9 mouse cellular contexts compared by ENCODE assay signal in genomic region chr4:62998908-62999307, GRCm38 (mm10). TPM values are rescaled to one million over a fixed set of nuclear protein-coding genes. Genes with fewer than 3 reads are reported as not detected.
A peak's percentile ranks its signal among the peaks of the same experiment; 100 is the strongest.
DNase-seq lines count a peak whose midpoint lies in the region; ATAC-seq lines count a peak whose summit lies in the region.
"Had no signal": no experiment of that assay in that cellular context is flagged by ENCODE, and none has a peak within 500 bp of the region (broad histone marks: within the 10 kb centered on the region; RNA-seq: fewer than 3 reads in every experiment).

No protein-coding gene starts in this region.

- H3K36me3 ChIP-seq in kidney, embryonic 16.5 days (ENCODE audit: insufficient read depth, low read length), result peaks cover 11% of the 10 kb centered on the region; the same call in 1 of the 2 replicates
- no peaks in the 10 kb centered on the region for H3K36me3 ChIP-seq in neural tube, embryonic 15.5 days

- no peak overlapping the region for H3K4me3 ChIP-seq in kidney, embryonic 16.5 days (ENCODE audit: low read length)
- H3K4me3 ChIP-seq in neural tube, embryonic 15.5 days (replicated peaks), result no peak overlapping the region

- no peak overlapping the region for H3K4me2 ChIP-seq in kidney, embryonic 16.5 days (replicated peaks; ENCODE audit: low read depth, low read length)
- H3K4me2 ChIP-seq in neural tube, embryonic 15.5 days, result no peak overlapping the region

- H3K27ac ChIP-seq in kidney, embryonic 16.5 days (ENCODE audit: low read length), result peak overlapping the region; percentile 84
- H3K27ac ChIP-seq in neural tube, embryonic 15.5 days (replicated peaks), result peak overlapping the region; percentile 4

- intact Hi-C loops in gastrocnemius, postnatal 36 days (cut with DNase I), result no loop called here
- intact Hi-C loops in gastrocnemius, postnatal 14 days (cut with DNase I; ENCODE audit: low total_unique reads), result no loop called here

- H3K9ac ChIP-seq in kidney, embryonic 16.5 days (replicated peaks; ENCODE audit: low read length), result 0 out of 2 replicates have a peak overlapping the region, but pooled peaks have one; percentile 18
- no peak overlapping the region for H3K9ac ChIP-seq in neural tube, embryonic 15.5 days (replicated peaks)

- 35% methylated on average over 6 of the region's 6 CpGs for WGBS in kidney, embryonic 16.5 days
- 36% methylated on average over 6 of the region's 6 CpGs for WGBS in neural tube, embryonic 15.5 days

- H3K9me3 ChIP-seq in kidney, embryonic 16.5 days (ENCODE audit: low read length), result peaks cover 6% of the 10 kb centered on the region; the same call in 1 of the 2 replicates
- no peaks in the 10 kb centered on the region for H3K9me3 ChIP-seq in neural tube, embryonic 15.5 days (replicated peaks)

- peak; percentile 17; the same call in 1 of the 2 replicates for ATAC-seq in kidney, embryonic 16.5 days (ENCODE audit: low FRiP score, low TSS enrichment)
- no peak for ATAC-seq in neural tube, embryonic 15.5 days (ENCODE audit: low FRiP score)

- peak; percentile 11 for DNase-seq in gastrocnemius, adult 18-20 months (ENCODE audit: low spot score)
- no peak for DNase-seq in gastrocnemius, postnatal 36 days
- peak; percentile 11 for DNase-seq in 3T3-L1 (ENCODE audit: low read depth, low spot score)
- peak; percentile 44 for DNase-seq in gastrocnemius, postnatal 14 days
- no peak for DNase-seq in Muller cell, postnatal 12 days (ENCODE audit: inconsistent ontology term)
- DNase-seq in frontal cortex, postnatal 10 days (ENCODE audit: low spot score in 2 of 2), result no peak

- H3K27me3 ChIP-seq in kidney, embryonic 16.5 days (ENCODE audit: insufficient read depth, low read length), result no peaks in the 10 kb centered on the region
- H3K27me3 ChIP-seq in neural tube, embryonic 15.5 days (replicated peaks), result no peaks in the 10 kb centered on the region

- peaks cover 52% of the 10 kb centered on the region for H3K4me1 ChIP-seq in kidney, embryonic 16.5 days (ENCODE audit: insufficient read depth, low read length)
- peaks cover 34% of the 10 kb centered on the region for H3K4me1 ChIP-seq in neural tube, embryonic 15.5 days
- H3K4me1 ChIP-seq: megakaryocyte, embryonic 14.5 days had no signal

RNA-seq across cellular contexts. Expression of gene Zfp618, which starts 33.5 kb away (rescaled TPM):
- under 1 TPM; 0.18 to 0.28 TPM for total RNA-seq in gastrocnemius, adult 18-20 months (2021)
- total RNA-seq in gastrocnemius, postnatal 36 days (2021), result under 1 TPM; 0.27 to 0.31 TPM
- total RNA-seq in gastrocnemius, postnatal 14 days (2021), result 1 to 10 TPM; 1.4 to 2.7 TPM
- polyA plus RNA-seq in kidney, embryonic 16.5 days (2015; fragmentation: Nextera tagmentation; extraction: Ambion mirVana), result 41.2 and 51.1 TPM in 2 replicates
- 27.6 and 28.1 TPM in 2 replicates for polyA plus RNA-seq in neural tube, embryonic 15.5 days (2015; fragmentation: Nextera tagmentation; extraction: Ambion mirVana)

Comparison
In these comparisons a context has a peak if more than half of its experiments do, and no peak if none do; other contexts are left out.
1. DNase-seq: peak in gastrocnemius, adult 18-20 months (single experiment), 3T3-L1 (single experiment) and gastrocnemius, postnatal 14 days (single experiment); none in gastrocnemius, postnatal 36 days (0 of 2), Muller cell, postnatal 12 days (single experiment) and frontal cortex, postnatal 10 days (0 of 2).